Mouse (Mus musculus): ENCODE measurements at regions not wholly inside any gene's neighbourhood (a gene's known extent, or its start where the extent isn't known, plus 50 kb on each side); places are given as distances from the start of the nearest gene placed in this dataset.

- CTCF ChIA-PET: no interaction called here
These were observed 56.1 kb upstream of the Ces5a start for GRCm38 (mm10) chr8:93591608-93592301.

- CTCF ChIA-PET: no interaction called here
These were observed 56.6 kb upstream of the Ces5a start for GRCm38 (mm10) chr8:93592302-93592651.

GRCm38 (mm10) chr8:93598613-93599121 lies 63.0 kb upstream of the Ces5a start:
- CTCF ChIA-PET: no interaction called here

GRCm38 (mm10) chr8:93599306-93599705 lies 63.7 kb upstream of the Ces5a start:
- CTCF ChIA-PET: no interaction called here

- CTCF ChIA-PET: no interaction called here
These were observed 64.1 kb upstream of the Ces5a start for GRCm38 (mm10) chr8:93599776-93600175.

- CTCF ChIA-PET: no interaction called here
These were observed 91.3 kb upstream of the Ces5a start for GRCm38 (mm10) chr8:93626807-93627526.

GRCm38 (mm10) chr8:93627626-93628025 lies 92.0 kb upstream of the Ces5a start:
- CTCF ChIA-PET: no interaction called here

GRCm38 (mm10) chr8:93632896-93633295 lies 97.3 kb upstream of the Ces5a start:
- CTCF ChIA-PET: no interaction called here

- CTCF ChIA-PET: no interaction called here
These were observed 107.1 kb upstream of the Ces5a start for GRCm38 (mm10) chr8:93642770-93643169.

GRCm38 (mm10) chr8:93643471-93644215 lies 108.0 kb upstream of the Ces5a start:
- CTCF ChIA-PET: interaction anchor here (1.0 kb wide), 1 partner anchor 17 kb away, joined by 4 read pairs; no protein-coding TSS in a partner anchor

GRCm38 (mm10) chr8:93653421-93653820 lies 117.8 kb upstream of the Ces5a start:
- CTCF ChIA-PET: no interaction called here

GRCm38 (mm10) chr8:93653913-93654705 lies 118.5 kb upstream of the Ces5a start:
- CTCF ChIA-PET: no interaction called here

- CTCF ChIA-PET: interaction anchor here (0.7 kb wide), 1 partner anchor 110 kb away, joined by 3 read pairs; no protein-coding TSS in a partner anchor
These were observed 120.1 kb upstream of the Ces5a start for GRCm38 (mm10) chr8:93655752-93656151.

- CTCF ChIA-PET: no interaction called here
These were observed 126.1 kb upstream of the Ces5a start for GRCm38 (mm10) chr8:93661739-93662138.

- CTCF ChIA-PET: no interaction called here
These were observed 126.6 kb upstream of the Ces5a start for GRCm38 (mm10) chr8:93662219-93662618.

- CTCF ChIA-PET: no interaction called here
These were observed 128.2 kb upstream of the Ces5a start for GRCm38 (mm10) chr8:93663851-93664250.

- CTCF ChIA-PET: no interaction called here
These were observed 132.7 kb upstream of the Ces5a start for GRCm38 (mm10) chr8:93668306-93668705.

GRCm38 (mm10) chr8:93674721-93675120 lies 135.0 kb upstream of the Gnao1 start:
- CTCF ChIA-PET: no interaction called here

GRCm38 (mm10) chr8:93683773-93684391 lies 125.9 kb upstream of the Gnao1 start:
- CTCF ChIA-PET: no interaction called here

- CTCF ChIA-PET: no interaction called here
These were observed 125.4 kb upstream of the Gnao1 start for GRCm38 (mm10) chr8:93684392-93684791.

GRCm38 (mm10) chr8:93688845-93689244 lies 120.9 kb upstream of the Gnao1 start:
- CTCF ChIA-PET: no interaction called here

Measured in spleen, embryonic (tissue).